Mouse (Mus musculus): ENCODE data around the gene Hvcn1.
A peak's percentile ranks its signal among the peaks of the same experiment; 100 is the strongest.

Hvcn1 gene

DNA sequence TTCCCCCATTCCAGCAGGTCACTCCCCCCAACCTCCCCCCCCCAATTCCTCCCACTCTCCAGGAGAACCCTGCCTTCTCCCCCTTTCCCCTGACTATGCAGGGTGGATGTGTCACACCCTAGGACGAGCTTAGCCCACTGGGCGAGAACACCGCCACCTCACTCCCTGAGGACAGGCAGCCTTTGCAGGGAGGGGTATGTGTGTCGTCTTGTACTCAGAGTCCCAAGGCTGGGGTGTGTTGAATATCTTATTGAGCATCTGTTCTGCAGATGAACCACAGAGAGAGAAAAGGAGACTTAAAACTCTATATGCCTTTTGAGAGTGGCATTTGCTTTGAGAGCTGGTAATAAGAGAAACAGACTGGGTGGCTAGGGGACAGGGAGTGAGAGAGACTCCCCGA lies 30.6 kb downstream of the Hvcn1 start:
- no peak for DNase-seq

DNA sequence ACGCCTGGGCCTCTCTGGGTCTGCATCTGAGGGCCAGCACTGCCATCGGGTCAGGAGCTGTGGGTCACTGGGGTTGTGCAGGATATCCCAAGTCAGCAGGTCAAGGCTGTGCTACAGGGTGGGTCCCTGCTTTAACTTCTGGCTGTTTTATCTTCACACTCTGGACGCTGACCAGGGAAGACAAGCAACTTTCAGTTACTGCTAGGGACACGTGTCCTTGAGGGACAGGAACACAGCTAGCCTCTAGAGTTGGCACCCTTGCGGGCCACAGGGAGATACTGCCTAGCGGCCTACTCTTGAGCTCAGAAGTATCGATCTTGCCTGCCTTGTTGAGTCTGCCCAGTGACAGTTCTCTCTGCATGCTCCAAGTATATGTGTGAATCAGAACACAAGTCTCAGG lies 33.0 kb downstream of the Hvcn1 start:
- DNase-seq = no peak

- no peak for DNase-seq
Observed at GRCm38 (mm10) chr5:122240521-122240920, 33.9 kb downstream of the Hvcn1 start.

DNA sequence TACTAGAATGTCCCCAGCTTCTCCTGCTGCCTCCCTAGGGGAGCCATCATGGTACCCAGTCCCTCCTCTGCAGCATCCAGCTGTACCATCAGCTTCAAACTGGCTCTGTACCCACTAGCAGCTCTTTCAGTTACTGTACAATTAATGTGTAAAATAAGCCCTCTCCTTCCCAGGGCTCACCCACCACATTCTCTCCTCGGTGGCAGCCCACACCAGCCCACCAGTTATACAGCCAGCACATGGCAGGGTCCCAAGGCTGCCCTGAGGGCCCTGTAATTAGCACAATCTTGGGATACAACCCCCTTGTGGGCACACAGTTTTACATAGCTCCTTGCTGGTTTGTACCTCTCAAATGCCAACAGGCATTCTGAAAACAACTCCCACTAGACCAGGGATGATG lies 34.4 kb downstream of the Hvcn1 start:
- DNase-seq = no peak

- DNase-seq = peak in 1 of 2 experiments; percentile 41
Observed at GRCm38 (mm10) chr5:122242521-122243123, 36.0 kb downstream of the Hvcn1 start.

- DNase-seq = peak; percentile 36 to 50
Observed at GRCm38 (mm10) chr5:122243781-122244523, 37.3 kb downstream of the Hvcn1 start.

GRCm38 (mm10) chr5:122245186-122245585 lies 38.6 kb downstream of the Hvcn1 start:
- DNase-seq = no peak

- DNase-seq = no peak
Observed at GRCm38 (mm10) chr5:122246547-122247167, 40.1 kb downstream of the Hvcn1 start.

DNA sequence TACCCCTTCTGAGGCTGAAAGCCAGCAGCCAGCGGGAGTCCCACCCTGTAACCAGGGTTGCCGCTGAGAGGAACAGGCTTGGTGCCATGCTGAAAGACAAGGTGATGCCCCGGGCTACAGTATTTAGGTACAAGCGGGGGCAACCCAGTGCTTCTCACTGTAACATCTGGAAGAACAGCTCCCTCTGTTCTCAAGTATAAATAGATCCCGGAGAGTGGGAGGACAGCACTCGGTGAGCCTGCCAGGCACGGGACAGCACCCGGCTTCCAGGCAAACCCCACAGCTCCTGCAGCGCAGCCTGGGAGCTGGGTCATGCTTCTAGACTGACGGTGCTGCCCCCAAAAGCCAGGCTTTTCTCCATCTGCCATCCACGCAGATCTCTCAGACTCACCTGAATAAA lies 40.9 kb downstream of the Hvcn1 start:
- DNase-seq = no peak

GRCm38 (mm10) chr5:122247934-122248333 lies 41.3 kb downstream of the Hvcn1 start:
- DNase-seq = no peak

GRCm38 (mm10) chr5:122249281-122249680 lies 42.7 kb downstream of the Hvcn1 start:
- DNase-seq = no peak

DNA sequence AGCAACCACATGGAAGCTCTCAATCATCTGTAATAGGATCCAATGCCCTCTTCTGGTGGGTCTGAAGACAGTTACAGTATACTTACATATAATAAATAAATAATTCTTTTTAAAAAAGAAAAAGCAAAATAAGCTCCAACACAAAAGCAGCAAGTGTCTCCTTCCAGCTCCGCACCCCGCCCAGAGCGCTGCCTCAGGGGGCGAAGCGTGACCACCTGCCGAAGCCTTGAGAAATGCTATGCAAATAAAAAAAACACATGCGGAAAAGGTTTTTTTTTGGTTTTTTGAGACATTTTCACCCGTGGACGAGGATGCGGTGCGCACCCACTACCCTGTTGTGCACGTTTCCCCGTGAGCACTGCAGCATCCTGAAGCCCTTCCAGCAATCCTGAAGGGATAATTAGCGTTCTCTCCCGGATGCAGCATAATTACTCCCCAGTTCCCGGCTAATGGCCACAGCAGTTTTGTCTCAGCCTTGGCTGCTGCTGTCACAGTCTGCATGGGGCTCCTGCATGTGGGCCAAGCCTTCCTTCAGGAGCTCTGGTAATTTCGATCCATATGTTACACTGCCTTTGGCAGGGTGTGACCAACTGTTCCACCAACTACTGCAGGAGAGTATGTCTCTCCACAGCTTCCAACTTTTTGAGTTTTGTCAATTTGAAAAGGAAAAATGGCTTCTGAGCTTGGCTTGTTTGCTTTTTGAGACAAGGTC lies 45.4 kb downstream of the Hvcn1 start:
- DNase-seq = peak; percentile 48 to 52

- peak; percentile 53 to 57 for DNase-seq
Observed at GRCm38 (mm10) chr5:122258027-122258741, 51.6 kb downstream of the Hvcn1 start.

- DNase-seq = peak; percentile 67 to 73
Observed at GRCm38 (mm10) chr5:122262104-122262503, 55.5 kb downstream of the Hvcn1 start.

GRCm38 (mm10) chr5:122263933-122264905 lies 57.6 kb downstream of the Hvcn1 start, which contains the start of gene Tctn1:
Gene Tctn1 (minus strand): TSS chr5:122264460.
- peak; percentile 90 to 92 for DNase-seq

DNA sequence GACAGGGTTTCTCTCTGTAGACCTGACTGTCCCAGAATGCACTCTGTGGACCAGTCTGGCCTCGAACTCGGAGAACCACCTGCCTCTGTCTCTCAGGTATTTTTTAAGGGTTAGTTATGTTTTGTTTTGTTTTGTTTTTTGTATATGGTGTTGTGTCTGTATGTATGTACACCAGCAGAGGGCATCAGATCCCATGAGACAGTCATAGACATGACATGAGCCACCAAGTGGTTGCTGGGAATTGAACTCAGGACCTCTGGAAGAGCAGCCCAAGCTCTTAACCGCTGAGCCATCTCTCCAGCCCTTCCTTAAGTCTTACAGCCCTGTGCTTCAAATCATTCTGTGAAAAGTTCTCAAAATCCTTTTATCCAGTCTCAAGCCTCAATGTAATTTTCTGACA lies 58.6 kb downstream of the Hvcn1 start:
- peak in 1 of 2 experiments; percentile 24 for DNase-seq

DNA sequence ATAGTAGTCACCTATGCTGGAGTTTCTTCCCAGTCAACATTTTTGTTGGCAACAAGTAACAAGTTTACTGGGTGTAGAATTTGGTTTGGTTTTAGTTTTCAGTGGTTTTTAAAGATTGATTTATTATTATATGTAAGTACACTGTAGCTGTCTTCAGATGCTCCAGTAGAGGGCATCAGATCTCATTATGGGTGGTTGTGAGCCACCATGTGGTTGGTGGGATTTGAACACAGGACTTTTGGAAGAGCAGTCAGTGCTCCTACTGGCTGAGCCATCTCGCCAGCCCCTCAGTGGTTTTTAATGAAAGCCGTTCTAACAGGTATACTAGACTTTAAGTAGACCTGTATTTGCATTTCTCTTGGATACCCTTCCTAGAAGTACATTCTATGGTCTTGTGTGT lies 59.3 kb downstream of the Hvcn1 start:
- no peak for DNase-seq

- peak; percentile 42 to 44 for DNase-seq
Observed at GRCm38 (mm10) chr5:122267136-122267535, 60.5 kb downstream of the Hvcn1 start.

DNA sequence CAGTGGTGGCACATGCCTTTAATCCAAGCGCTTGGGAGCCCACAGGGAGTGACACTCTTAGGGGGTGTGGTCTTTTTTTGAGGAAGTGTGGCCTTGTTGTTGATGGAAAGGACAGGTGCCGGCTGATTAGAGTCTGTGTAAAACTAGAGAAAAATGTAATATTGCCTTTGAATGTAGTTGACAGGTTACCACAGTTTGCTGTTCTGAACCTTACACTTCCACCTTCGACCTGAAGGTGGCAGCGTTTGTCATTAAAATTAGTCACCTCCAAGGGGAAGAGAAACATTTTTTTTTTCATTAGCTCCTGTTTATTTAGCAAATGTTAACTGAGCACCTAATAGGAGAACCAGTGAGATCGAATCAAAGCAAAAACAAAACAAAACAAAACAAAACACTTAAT lies 61.3 kb downstream of the Hvcn1 start:
- peak; percentile 86 for DNase-seq

DNA sequence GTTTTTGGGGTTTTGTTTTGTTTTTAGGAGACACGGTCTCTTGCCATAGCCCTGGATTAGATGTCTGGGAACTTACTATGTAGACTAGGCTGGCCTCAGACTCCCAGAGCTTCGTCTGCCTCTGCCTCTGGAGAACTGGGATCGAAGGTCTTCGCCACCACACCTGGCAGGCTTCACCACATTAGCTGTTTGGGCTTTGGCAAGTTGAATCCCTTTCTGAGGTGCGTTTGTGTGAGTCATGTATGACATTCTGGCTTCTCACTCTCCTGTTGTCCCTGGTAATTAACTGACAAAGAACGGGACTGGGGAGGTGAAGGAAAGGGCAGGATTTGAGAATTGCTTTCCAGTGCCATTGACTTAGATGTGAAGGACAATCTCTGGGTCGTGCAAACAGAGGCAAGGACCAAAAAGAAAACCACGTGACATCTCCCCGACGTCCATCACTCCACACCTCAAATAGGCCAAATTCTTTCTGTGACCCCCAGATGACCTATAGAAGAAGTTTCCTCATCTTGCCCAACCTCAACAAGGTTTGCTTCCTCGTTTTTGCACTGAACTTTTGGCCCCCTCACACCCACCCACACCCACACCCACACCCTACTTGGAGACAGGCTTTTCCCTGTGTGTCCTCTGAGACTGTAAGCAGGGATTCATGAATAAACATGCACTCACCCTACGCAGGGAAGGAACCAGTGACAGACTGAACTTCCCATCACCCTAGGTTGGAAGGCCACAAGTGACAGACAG lies 62.4 kb downstream of the Hvcn1 start:
- no peak for DNase-seq

DNA sequence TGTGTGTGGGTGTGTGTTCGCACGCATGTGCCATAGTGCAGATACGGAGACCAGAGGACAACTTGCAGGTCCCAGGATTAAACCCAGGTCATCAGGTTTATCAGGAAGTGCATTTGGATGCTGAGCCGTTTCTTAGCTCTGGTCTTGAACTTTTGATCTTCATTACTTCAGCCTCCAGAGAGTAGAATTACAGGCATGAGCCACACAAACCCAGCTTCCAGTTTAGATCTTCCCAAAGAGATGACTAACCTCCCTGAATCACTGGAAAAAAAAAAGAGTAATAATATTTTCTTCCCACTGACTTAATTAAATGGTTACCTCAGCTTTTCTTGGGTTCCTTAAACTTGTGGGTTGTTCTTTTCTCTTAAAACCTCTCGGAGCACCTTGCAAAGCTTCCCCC lies 66.2 kb downstream of the Hvcn1 start:
- no peak for DNase-seq
